Mouse (Mus musculus) liver, adult 2 months (tissue): ENCODE measurements around the gene Naa25.

Experiments
- CTCF ChIP-seq: fragments of 200-500 bp; IDR thresholded peaks from 2 replicates; pipeline ENCODE4 v1.5.1; 2011; ENCODE audit warnings: low read depth, low read length, control low read depth
- POLR2A ChIP-seq: fragments of 200-500 bp; IDR thresholded peaks from 2 replicates; pipeline ENCODE4 v1.6.1; 2011; ENCODE audit warnings: low read length, control low read depth; ENCODE audit not compliant: insufficient read depth; ENCODE audit errors: extremely low read depth

DNA sequence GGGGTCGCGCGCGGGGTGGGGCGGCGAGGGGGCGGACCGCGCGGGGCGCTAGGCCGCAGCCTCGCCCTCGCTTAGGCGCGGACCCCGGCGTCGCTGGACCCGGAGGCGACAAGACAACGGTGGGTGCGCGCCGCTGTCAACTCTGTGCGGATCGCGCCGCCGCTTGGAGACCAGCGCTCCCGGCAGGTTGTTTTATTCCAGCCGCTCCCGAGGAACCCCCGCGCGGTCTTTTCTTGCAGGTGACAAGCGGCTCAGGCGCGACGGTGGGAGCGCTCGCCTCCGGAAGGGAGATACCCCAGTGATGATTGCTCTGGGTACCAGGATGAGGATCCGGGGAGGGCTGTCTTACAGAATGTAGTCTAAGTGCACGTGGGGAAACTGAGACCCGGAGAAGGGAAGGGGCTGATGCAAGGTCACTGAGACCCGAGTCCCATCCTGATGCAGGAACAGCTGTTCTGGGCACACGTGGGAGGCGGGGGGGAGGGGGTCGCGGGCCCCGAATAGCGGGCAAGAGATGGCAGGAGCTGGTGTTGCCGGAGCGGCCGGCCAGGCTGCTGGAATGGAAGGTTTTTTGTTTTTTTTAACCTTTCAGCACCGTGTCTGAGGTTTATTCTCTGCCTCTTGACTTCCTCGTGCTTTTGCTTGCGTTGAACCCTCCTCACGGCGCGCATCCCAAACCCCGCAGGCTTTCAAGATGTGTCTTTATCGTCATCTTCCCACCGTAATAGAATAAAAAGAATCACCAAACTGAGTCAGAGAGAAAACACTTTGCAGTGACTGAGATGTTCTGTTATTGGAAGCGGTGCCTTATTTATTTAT, 619 bp downstream of the Naa25 start:
- TF ChIP-seq POLR2A (no peak), CTCF (no peak)
